Mouse (Mus musculus) retina, postnatal 7 days (tissue): Measurements from ENCODE around the gene Daam1.

ENCODE experiments used
- DNase-seq: peaks from one replicate; pipeline ENCODE4 v3.0.0-alpha.2; 2012; ENCODE audit warnings: low read depth, low spot score

Gene Daam1

DNA sequence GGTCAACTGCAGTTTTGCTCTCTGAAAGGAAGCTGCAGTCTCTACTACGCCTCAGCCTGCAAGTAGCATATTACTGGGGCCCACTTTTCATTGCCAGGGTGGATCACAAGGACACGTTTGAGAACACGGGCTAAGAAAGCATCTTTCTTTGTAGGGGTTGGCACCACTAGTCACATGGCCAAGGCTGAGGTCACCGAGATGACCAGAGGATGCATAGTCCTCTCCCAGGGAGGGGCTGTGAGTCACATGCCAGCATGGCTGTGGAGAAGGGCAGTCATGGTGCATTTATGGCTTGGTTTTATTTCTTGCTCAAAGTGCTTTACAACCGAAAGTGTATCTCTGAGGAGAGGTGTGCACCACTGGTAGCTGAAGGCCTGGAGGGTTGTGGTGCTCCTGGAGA, 67.4 kb downstream of the Daam1 start:
- no peak for DNase-seq

DNA sequence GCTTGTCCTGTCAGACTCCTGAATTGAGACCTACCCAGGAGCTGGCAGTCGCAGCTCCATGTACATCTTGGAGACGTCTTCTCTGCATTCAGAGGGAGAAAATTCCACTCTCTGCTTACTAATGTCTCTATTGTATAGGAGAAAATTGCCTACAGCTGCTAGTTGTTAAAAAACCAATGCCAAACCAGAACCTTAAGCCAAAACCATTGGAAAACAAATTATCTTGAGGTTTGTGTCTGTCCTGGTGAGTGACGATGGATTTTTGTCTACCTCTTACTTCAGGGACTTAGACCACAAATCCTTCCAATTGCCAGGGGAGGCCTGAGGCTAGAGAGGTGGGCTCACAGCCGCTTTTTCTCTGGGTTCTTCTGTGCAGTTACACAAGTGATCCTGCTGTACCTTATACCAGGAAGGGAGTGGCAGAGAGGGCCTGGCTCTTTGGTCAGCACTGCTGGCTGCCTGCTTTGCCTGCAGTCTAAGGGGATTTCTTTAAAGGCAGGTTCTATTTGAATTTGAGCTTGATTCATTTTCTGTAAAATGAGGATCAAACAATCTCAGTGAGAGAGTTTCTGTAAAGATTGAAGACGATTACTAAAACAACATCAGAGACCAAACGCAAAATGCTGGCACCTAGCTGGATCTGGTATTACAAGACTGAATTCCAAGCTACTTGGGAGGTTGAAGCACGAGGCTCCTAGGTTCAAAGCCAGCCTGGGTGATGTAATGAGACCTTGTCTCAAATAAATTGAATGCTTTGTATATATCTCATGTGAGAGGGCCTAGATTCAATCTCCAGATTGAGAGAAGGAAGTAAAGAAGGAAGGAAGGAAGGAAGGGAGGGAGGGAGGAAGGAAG, 68.0 kb downstream of the Daam1 start:
- DNase-seq, result no peak

DNA sequence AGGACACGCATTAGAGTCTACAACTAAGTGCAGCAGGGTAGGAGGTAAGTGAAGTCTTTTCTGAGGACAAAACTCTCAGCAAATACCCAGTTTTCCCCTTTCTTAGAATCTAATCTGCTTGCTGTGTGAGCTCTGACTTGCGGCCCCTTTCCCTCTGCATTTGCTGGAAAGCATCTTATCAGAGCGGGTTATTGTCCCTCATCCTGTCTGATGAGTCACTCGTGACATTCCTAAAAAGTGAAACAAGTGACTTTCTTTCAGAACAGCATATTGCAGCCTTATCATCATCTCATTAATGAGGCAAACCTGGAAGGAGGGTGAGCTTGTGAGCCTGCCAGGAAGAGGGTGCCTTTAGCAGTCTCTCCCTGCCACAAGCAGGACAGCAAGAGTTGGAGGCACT, 68.7 kb downstream of the Daam1 start:
- DNase-seq, result no peak

DNA sequence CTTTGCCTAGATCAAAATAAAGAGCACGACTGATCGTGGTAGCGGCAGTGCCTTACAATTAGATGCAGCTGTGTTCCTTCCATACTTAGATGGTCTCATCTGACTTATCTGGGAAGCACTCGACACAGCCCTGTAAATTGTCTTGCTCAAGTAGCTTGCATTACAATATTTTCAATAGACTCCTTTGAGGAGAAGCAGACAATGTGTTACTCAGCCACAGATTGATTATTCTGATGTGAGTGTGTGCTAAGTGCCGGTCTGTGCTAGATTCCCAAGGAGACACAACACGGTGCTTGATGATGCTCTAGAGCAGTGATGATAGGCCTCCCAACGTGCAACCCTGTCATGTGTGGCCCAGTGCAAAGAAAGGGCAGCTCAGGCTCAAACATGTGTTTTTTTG, 70.3 kb downstream of the Daam1 start:
- no peak for DNase-seq

DNA sequence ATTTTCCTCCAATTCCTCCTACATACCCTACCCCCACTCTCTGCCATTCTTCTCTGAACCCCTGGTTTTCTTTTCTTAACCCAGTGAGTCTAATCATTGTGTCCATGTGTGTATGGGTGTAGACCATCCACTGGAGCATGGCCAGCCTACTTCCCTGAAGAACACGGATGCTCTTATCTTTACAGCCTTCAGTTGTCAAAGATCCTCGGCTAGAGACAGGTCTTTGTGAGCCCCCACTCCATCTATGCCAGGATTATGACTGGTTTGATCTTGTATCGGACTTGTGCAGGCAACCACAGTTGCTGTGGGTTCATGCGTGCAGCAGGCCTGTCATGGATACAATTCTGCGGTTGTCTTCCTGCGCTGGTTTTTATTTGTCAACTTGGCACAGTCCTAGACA, 71.0 kb downstream of the Daam1 start:
- no peak for DNase-seq

DNA sequence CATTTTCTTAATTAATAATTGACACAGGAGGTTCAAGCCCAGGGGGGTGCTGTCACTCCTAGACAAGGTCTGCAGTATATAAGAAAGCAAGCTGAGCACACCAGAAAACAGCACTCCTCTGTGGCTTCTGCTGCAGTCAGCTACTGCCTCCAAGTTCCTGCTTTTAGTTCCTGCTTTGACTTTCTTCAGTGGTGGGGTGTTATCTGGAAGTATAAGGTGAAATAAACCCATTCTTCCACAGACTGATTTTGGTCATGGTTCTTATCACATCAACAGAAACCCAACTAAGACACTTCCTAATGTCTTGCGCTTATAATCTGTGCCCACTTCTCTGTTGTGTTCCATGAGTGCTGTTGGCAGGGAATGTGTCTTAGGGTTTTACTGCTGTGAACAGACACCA, 71.4 kb downstream of the Daam1 start:
- no peak for DNase-seq

DNA sequence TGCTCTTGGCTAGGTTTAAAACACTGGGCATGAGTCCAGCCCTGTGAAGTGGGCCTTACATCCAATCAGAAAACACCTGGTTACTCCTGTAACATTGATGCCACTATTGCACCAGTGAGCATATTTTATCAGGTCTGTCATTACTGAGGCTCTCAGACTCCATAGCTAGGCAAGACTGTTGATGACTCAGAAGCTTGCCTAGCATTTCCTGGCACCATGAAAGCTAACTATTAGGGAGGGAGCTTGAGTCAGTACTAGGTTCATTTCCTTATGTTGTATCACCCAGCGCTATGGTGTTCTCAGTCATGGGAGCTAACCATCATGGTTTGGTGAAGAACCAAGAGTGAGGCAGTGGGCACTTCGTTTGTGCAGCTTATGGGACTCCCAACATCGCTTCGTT, 72.3 kb downstream of the Daam1 start:
- DNase-seq, result no peak

DNA sequence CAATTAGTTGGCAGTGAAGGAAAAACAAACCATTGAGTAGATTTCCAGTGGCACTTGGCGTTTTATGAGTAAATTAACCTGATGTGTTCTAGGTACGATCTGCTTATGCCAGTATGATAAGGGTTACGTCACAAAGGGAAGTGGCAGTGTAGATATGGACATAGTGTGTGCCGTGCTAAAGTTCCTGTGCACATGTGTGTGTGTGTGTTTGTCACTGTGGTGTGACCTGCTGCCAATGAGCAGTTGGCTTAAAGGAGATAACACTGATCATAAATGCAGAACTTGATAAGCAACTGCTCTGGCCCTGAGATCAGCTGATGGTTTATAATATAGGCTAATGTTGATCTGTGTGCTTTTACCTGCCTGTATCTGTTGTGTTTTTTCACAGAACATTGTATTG, 73.4 kb downstream of the Daam1 start:
- DNase-seq, result no peak

DNA sequence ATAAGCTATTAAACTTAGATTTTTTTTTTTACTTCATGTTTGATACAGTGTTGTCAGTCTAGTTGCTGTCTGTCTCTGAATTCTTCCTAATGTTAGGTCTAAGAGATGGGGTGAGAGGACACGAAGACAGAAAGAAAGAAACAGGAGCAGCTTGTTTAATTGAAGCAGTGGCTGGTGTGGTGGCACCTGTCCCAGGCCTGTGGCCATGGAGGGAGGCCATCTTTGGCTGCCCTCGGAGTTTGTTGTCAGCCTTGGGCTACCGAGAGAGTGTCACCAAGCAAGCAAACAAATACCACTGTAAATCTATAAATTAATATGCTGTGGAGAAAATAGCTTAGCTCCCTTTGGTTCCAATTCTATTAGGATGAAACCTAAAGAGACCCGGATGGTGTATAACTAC, 74.0 kb downstream of the Daam1 start:
- DNase-seq, result no peak

DNA sequence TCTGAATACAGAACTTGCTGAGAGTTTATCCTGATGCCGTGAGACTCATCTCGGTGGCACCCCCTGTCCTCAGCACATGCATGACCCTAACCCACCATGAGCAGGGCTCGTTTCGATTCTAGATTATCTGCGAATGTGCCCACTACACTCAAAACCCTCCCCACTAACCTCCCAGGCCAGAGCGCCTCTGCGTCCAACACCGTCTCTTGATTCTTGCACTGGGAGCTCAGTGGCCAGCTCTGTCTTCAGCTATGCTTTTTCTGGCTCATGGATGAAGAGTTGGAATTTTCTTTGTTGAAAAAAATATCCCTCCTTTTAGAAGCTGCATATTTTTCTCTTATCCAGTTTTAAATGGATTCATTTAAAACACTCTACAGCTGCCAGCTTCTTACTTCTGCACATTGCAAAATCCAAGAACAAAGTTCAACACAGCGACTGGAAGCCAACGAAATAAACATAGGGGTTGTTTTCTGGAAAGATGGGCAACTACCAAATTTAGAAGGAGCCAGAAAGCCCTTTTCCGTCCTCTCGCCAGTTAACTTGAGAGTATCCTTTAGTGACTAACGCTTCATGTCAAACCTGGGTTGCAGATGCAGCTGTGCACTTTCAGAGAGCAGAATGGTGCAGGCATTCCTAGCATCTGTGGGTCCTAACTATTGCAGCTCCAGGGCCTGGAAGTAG, 74.9 kb downstream of the Daam1 start:
- DNase-seq, result no peak

DNA sequence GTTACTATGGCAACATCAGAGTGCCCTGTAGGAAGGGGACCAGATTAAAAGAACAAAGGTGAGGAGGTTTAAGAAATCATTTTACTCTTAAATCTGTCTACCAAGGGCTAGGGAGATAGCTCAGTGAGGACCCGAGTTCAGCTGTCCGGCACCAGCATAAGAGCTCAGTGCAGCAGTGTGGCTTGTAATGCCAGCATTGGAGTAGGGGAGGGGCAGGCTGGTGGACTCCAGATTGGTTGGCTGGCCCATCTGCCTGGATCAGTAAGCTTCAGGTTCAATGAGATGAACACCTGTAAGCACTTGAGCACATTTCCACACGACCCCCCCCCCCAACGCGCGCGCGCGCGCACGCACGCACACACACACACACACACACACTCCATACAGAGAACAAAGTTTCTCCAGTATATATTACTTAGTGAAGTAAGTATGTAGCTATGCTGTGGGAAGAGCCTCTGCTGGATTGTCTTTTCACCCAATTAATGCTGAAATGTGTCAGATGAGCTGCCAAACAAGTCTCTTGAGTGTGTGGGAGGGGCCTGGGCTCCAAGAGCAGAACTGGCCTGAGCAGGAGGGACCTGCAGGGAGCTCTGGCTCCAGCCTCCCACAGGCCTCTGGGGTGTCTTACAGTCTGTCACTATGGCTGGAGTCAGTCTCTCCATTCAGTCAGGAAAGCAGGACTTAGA, 75.8 kb downstream of the Daam1 start:
- peak; percentile 17 for DNase-seq

DNA sequence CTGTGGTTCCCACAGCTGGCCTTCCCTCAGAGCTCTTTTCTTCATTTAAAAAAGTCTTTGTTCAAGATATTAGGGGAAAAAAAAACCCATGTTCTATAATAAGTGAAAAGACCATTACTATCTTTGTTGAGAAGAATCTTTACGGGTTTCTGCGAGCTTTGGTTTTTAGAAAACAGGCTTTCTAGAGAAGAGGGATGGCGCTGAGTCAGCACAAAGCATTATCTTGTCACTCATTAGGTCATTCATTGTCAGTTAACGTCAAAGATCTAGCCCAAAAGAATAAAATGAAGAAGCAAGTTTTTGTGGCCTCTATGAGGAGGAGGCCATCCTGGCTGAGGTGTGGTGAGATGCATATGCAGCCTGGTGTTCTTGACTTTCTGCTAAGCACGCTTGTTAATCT, 78.1 kb downstream of the Daam1 start:
- DNase-seq, result no peak

DNA sequence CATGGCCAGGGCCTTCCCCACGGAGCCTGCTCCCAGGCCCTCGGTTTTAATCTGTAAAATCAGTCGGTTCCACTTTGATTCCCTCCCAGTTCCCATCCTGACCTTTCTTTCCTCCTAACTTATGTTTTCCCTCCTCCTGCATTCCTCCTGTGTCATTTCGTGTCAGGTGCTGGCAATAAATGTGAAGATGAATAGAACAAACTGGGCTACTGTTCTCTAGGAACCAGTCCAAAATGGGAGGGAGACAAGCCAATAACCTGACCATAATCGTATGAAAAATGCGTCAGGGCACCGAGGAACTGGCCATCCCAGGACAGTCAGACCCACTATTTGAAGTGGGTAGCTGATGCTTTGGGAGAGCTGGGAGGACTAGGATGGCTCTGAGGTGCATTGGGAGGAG, 79.4 kb downstream of the Daam1 start:
- DNase-seq, result no peak

DNA sequence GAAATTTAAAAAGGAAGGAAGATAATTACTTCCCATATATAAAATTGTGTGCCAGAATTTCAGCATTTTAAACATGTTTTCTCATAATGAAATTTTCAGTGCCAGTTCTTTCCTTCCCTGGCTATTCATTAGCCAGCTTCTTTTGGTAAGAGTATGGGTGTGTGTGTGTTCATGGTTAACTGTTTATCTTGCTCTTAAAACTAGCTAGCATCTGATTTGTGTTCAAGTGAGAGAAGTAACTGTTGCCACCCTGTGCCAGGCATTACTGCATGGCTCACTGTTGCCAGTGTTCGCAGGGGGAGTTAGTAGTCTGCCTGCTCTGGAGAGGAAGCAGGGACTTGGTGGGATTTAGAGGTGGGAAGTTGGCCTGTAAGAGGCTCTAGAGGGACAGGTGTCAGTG, 81.4 kb downstream of the Daam1 start:
- no peak for DNase-seq

DNA sequence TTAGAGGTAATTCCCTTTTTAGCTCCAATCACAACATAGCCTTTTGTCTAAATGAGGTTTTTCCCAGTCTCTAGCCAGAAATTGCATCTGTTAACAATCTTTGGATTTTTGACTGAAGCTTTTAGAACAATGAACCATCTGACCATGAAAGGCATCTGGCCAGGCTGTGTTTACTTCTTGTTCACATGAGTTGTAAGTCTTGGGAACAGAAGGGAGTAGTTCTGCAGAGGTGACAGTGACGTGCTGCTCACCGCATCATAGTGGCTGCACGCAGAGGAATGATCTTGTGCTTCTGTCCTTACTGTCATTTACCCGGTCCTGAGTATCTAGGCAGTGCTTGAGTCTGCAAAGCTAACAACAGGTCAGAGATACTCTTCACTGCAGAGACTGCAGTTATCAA, 88.3 kb downstream of the Daam1 start:
- DNase-seq, result no peak

DNA sequence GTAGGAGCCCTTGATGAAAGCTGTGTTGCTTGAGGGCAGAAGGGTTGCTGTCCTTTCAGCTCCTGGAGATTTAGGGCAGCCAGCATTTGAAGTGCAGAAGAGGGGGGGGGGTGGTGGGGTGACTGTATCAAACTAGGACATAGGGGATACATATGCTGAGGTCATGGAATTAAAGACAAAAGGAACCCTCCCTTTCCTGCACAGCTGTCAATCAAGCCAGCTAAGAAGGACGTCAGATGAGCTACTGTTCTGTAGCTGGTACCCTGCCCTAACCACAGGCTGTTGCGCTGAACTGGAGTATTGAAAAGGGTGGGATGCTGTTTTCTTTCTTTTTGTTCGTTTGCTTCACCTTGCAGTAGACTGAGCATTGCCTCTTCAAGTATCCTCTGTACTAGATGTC, 89.1 kb downstream of the Daam1 start:
- DNase-seq, result peak; percentile 9

DNA sequence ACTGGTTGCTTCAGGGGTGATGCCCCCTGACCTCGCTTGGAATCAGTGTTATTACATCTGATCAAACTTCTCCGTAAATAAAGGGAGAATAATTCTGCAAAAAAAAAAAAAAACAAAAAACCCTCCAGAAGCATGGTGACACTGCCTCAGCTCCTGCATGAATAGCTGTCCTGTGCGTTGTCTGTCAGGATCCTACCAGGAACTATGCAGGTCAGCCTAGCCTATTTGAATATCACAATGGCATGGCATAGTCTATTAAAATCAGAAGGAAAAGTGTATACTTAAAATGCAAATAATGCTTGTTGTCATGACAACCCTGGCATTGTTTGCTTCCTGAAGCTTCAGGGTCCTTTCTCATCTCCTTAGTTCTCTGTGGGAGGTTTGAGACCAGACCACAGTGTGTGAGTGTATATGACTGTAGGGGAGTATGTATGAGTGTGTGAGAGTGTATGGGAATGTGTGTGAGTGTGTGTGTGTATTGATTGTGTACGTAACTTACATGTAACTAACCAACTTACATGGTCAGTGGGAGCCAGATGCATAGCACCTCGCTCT, 92.0 kb downstream of the Daam1 start:
- no peak for DNase-seq

DNA sequence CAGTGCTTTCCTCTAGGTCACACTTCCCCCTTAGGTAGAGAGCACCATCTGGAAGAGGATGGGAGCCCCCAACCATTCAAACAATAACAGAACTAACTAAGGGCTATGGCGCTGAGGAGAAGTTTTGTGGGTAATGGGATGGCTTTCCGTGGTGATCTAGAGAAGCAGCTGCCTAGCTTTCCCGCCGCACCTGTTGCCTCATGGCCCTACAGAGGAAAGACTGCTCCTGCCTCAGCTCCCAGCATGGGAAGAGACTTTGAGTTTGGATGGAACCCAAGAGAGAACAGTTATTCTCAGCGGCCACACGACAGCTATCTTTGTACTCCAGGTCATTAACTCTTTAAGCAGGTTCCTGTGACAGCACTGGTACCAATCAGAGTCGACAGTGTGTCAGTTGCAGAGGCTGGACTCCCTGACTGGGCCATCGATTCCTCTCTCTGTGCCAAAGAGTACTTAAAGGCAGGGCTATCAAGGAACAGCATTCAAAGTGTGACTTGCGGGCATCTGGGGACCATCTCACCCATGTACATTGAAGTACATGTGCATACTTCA, 94.2 kb downstream of the Daam1 start:
- no peak for DNase-seq

DNA sequence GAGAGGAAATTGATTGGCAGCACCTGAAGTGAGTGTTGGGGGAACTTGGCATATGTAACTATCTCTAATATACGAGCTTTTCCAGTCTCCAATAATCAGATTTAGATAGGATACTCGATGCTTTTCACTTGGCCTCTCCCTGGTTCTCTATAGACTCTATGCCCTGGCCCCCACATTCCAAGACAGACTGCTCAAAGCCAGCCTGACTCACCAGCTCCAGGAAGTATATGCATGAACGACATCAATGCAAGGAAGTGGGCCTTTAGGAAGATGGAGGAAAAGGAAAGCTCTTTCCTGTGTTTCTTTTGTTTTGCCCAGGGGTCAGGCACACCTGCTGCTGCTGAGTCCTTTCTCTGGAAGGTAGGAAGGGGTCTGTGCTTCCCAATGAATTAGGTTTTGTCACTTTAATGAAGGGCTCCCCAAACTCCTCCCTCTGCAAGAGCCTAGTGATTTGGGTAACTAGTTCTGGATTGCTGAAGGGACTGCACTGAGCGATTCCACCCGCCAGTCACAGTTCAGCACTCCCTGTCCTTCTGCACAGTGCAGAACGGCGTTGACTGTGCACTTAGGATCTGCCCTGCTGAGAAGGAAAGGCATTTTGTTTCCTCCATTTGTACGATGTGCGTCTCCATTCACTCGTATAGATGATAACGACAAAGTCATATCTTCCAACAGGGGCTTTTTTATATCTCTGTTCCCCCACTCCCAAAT, 95.3 kb downstream of the Daam1 start:
- DNase-seq, result no peak

DNA sequence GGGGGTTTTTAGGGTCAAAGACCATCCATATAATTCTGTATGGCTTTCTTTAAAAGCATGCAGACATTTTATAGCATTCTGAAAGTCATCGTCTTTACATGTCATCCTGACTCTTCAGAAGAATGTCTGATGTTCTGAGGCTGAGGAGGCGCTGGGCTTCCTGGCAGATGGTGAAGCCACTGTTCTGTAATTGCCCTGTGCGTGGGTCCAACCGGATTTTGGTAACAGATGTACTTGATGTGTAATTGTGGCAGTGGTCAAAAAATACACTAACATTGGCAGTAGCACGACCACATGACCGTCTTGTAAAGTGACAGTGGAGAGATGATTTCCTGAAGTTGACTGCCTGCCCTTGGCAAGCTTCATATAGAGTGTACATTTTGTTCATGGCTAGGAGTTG, 97.2 kb downstream of the Daam1 start:
- no peak for DNase-seq

DNA sequence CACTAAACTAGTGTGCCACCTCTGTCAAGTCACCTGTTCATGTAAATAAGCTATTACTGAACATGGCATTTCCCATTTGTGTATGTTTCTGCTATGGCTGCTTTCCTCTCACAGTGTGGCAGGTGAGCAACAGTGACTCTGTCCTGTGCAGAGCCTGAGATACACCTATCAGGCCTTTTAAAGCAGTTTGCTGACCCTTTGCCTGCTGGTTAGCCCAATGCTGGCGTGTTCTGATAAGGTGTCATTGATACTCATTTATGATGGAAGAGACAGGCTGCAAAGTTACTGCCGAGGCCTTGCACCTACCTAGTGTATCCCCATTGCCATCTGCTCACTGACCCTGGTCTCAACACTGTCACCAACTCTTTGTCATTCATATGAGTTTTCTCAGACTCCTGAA, 99.0 kb downstream of the Daam1 start:
- no peak for DNase-seq
